Mouse (Mus musculus) left cerebral cortex, adult 2 months (tissue): ENCODE results near the gene Zim1. TPM values are rescaled to one million over a fixed set of nuclear protein-coding genes. Genes with fewer than 3 reads are reported as not detected.
A peak's percentile ranks its signal among the peaks of the same experiment; 100 is the strongest.

Experiments
- DNase-seq, 2 experiments: peaks; one replicate each; pipeline ENCODE4 v3.0.0; 2021 to 2022; ENCODE audit warnings: low spot score in 2 of 2, mixed read lengths in 1 of 2; ENCODE audit errors: extremely low spot score in 1 of 2
- H3K27ac ChIP-seq: fragments of 200-600 bp; 2 replicates; pipeline ENCODE4 v1.8.1; 2022
- H3K4me3 ChIP-seq: fragments of 200-600 bp; 2 replicates; pipeline ENCODE4 v1.8.1; 2022
- CTCF ChIP-seq: fragments of 200-600 bp; IDR thresholded peaks from 2 replicates; pipeline ENCODE4 v1.8.1; 2022; ENCODE audit warnings: antibody characterized with exemption, mild to moderate bottlenecking, moderate library complexity
- intact Hi-C: fragments of 180-260 bp; cut with DNase I; formaldehyde crosslinking; loops from one replicate; pipeline ENCODE4 v1.15.1; 2025
- total RNA-seq, 2 experiments: library from RNA; stranded (reverse); gene quantifications; 2 replicates each; pipeline ENCODE4 v1.2.3; 2021

The Zim1 gene
- total RNA-seq, 2 experiments from 2014 or later, result 4.5 to 7.8 TPM

- intact Hi-C loops, result no loop called here
- no peak overlapping the region for H3K4me3 ChIP-seq
- H3K27ac ChIP-seq, result no peak overlapping the region
- DNase-seq, result no peak
- TF ChIP-seq CTCF, result no peak
Measured at GRCm38 (mm10) chr7:6709396-6709795, 13.1 kb upstream of the Zim1 start.

DNA sequence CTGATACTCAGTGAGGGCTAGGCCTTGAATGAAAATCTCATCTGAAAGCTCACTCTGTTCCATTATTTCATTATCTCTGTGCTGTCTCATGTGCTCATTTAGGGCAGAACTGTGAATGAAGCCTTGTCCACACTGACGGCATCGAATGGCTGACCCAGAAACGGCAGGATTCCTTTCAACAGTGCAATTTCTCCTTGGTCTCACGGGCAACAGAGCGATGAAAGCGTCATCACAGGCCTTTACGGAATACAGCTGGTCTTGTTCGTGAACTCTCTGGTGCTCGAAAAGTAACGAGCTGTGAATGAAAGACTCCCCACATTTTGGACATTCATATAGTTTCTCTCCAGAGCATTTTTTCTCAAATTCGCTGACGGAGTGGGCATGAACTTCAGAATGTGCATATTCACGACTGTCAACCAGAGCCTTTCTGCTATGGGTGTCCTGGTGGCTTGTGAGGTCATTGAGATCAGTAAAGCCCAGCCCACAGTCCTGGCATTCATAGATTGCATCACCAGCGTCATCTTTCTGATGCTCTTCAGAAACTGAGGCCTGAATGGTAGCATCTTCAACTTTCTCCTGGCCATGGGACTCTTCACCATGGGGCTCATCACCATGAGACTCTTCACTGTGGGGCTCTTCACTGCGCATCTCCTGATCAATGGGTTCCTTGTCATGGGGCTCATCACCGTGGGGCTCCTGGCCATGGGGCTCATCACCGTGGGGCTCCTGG lies 12.4 kb upstream of the Zim1 start:
- Histone ChIP-seq H3K4me3 (no peak overlapping the region), H3K27ac (no peak overlapping the region)
- intact Hi-C loops, result no loop called here
- no peak for TF ChIP-seq CTCF
- no peak for DNase-seq

GRCm38 (mm10) chr7:6707416-6708015 lies 11.3 kb upstream of the Zim1 start:
- Histone ChIP-seq H3K27ac (no peak overlapping the region), H3K4me3 (no peak overlapping the region)
- no peak for TF ChIP-seq CTCF
- DNase-seq, result no peak
- intact Hi-C loops, result no loop called here

DNA sequence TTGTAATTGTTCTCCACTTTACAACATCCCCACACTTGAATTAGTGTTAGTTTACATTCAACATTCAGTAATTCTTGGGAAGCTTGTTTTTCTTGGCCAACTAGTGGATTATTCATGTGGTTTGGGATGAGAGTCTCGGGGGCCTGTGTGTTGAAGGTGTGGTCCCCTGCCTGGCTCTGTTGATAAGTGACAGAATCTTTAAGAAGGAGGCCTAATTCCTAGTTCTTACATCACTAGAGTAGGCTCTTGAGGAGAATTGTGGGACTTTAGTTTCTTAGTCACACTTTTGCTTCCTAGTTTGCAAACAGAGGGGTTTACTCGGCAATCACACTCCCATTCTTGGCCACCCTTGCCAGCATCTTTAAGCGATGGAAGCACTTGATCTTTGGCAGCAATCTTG lies 3.0 kb upstream of the Zim1 start:
- Histone ChIP-seq H3K27ac (no peak overlapping the region), H3K4me3 (no peak overlapping the region)
- no peak for TF ChIP-seq CTCF
- intact Hi-C loops, result loop anchor here (5.0 kb wide), 1 partner anchor 112 kb away; no protein-coding TSS in a partner anchor
- no peak for DNase-seq

DNA sequence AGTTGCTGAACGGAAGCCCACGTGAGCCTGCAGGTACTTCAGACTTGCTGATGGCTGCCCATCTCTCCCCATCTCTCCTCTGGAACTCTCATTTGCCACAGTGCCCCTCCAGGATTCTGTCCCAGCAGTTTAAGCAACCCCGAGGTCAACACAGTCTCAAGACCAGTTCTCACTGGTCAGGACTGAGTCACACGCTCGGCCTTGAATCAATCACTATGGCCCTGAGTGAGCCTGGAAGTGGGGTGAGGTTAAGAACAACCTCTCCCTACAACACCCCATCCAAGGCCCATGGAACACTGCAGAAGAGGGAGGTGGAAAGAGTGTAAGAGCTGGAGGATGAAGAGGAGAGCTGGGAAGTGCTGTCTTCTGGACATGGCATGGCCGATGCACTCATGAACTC lies 10.7 kb downstream of the Zim1 start:
- no peak overlapping the region for H3K4me3 ChIP-seq
- no peak for DNase-seq
- intact Hi-C loops, result no loop called here
- H3K27ac ChIP-seq, result no peak overlapping the region
- TF ChIP-seq CTCF, result no peak

DNA sequence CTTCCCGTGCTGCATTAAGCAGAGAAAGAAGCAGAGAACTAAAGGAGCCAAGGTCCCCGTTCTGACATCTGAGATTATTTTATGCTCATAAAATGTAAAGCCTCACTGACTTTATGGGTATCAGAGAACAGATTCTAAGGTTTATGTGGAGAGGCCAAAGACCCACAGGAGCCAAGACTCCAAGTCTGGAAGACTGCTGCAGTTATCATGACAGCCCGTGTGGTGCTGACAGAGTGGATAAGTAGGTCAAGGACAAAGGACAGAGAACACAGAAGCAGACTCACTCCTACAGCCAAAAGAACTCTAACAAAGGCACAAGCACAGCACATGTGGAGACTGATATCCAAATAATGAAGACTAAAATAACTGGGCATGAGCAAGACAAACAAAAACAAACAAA lies 29.5 kb downstream of the Zim1 start:
- Histone ChIP-seq H3K4me3 (no peak overlapping the region), H3K27ac (no peak overlapping the region)
- no peak for TF ChIP-seq CTCF
- intact Hi-C loops, result loop anchor here (10.0 kb wide), 1 partner anchor 608 kb away; the partner anchor contains the start of gene Gm45844
- DNase-seq, result no peak

- TF ChIP-seq CTCF, result no peak
- no peak for DNase-seq
- intact Hi-C loops, result loop anchor here (10.0 kb wide), 1 partner anchor 611 kb away; the partner anchor contains the start of gene Gm45844
- Histone ChIP-seq H3K27ac (no peak overlapping the region), H3K4me3 (no peak overlapping the region)
Measured at GRCm38 (mm10) chr7:6663430-6663829, 32.8 kb downstream of the Zim1 start.

DNA sequence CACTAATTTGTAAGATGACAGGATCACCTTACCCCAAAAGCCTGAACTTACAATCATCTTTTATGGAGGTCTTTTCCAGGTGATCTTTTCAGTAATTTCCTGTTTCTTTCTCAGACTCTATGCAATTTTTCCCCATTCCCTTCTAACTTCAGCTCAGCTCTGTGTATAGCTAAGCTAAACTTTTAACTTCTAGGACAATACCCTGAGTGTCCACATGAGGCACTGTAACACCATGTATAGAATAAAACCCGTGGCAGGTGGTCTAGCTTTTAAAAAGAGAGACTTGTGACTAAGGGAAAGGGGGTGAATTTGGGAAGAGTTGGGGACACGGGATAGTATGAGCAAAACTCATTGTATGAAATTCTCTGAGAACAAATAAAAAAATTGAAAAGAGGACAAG lies 36.6 kb downstream of the Zim1 start:
- H3K27ac ChIP-seq, result no peak overlapping the region
- intact Hi-C loops, result loop anchor here (2.0 to 10.0 kb wide), 2 partner anchors 259 to 615 kb away; partner anchors contain the start of gene Gm45844
- DNase-seq, result peak in 1 of 2 experiments; percentile 26
- peak; percentile 80 for TF ChIP-seq CTCF
- H3K4me3 ChIP-seq, result no peak overlapping the region

DNA sequence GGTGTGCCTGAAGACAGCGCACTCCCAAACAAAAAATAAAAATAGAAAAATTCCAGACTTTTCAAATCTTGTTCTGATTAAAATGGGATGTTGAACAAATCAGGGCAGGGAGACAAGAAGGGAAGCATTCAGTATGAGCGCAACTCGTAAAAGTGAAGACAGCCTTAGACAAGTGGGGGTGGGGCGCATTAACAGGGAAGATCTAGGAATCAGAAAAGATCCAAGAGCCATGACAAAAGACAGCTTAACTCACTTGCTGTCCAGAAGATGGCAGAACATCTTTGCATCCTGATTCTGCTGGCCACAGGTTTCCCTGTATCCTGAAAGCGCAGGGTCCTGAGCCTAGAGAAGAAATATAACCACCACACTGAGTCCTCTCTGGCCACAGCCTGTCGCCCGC lies 37.6 kb downstream of the Zim1 start:
- no peak overlapping the region for H3K27ac ChIP-seq
- no peak overlapping the region for H3K4me3 ChIP-seq
- TF ChIP-seq CTCF, result no peak
- intact Hi-C loops, result loop anchor here (2.0 kb wide), 1 partner anchor 260 kb away; no protein-coding TSS in a partner anchor
- DNase-seq, result no peak

GRCm38 (mm10) chr7:6652151-6652550 lies 44.1 kb downstream of the Zim1 start:
- H3K27ac ChIP-seq, result no peak overlapping the region
- H3K4me3 ChIP-seq, result no peak overlapping the region
- TF ChIP-seq CTCF, result no peak
- intact Hi-C loops, result no loop called here
- DNase-seq, result no peak

GRCm38 (mm10) chr7:6651221-6651620 lies 45.0 kb downstream of the Zim1 start:
- DNase-seq, result no peak
- TF ChIP-seq CTCF, result no peak
- H3K27ac ChIP-seq, result no peak overlapping the region
- no peak overlapping the region for H3K4me3 ChIP-seq
- intact Hi-C loops, result no loop called here

- intact Hi-C loops, result no loop called here
- no peak for TF ChIP-seq CTCF
- Histone ChIP-seq H3K4me3 (no peak overlapping the region), H3K27ac (no peak overlapping the region)
- DNase-seq, result no peak
Measured at GRCm38 (mm10) chr7:6650526-6650925, 45.7 kb downstream of the Zim1 start.

- intact Hi-C loops, result no loop called here
- Histone ChIP-seq H3K27ac (no peak overlapping the region), H3K4me3 (no peak overlapping the region)
- no peak for DNase-seq
- no peak for TF ChIP-seq CTCF
Measured at GRCm38 (mm10) chr7:6645821-6646220, 50.4 kb downstream of the Zim1 start.
